Mouse (Mus musculus) C2C12 (cell line): ENCODE data around the gene Arl6ip5. TPM values are rescaled to one million over a fixed set of nuclear protein-coding genes. Genes with fewer than 3 reads are reported as not detected.
A peak's percentile ranks its signal among the peaks of the same experiment; 100 is the strongest.

Experiments
- H3K27me3 ChIP-seq: one replicate; pipeline ENCODE4 v1.6.1; 2011; ENCODE audit not compliant: control insufficient read depth, insufficient read depth, insufficient read length
- H3K36me3 ChIP-seq: one replicate; pipeline ENCODE4 v1.6.1; 2011; ENCODE audit not compliant: control insufficient read depth, insufficient read depth
- H3K4me3 ChIP-seq: one replicate; pipeline ENCODE4 v1.5.1; 2011; ENCODE audit warnings: mild to moderate bottlenecking, control low read depth; ENCODE audit not compliant: poor library complexity, insufficient read depth, severe bottlenecking
- H3K79me2 ChIP-seq: one replicate; pipeline ENCODE4 v1.6.1; 2011; ENCODE audit not compliant: control insufficient read depth, insufficient read depth
- H3K79me3 ChIP-seq: one replicate; pipeline ENCODE4 v1.6.1; 2011; ENCODE audit warnings: low read depth, control low read depth
- H3ac ChIP-seq: one replicate; pipeline ENCODE3; 2011; ENCODE audit warnings: low read depth; ENCODE audit not compliant: control insufficient read depth, insufficient read length
- CEBPB ChIP-seq: IDR thresholded peaks from one replicate; pipeline ENCODE4 v1.6.1; 2011; ENCODE audit warnings: low read depth, mild to moderate bottlenecking, control low read depth, moderate library complexity
- CTCF ChIP-seq: IDR thresholded peaks from one replicate; pipeline ENCODE4 v1.5.1; 2011; ENCODE audit not compliant: control insufficient read depth, insufficient read depth, insufficient read length
- FOSL1 ChIP-seq: IDR thresholded peaks from one replicate; pipeline ENCODE4 v1.8.0; 2011; ENCODE audit warnings: mild to moderate bottlenecking, low read length; ENCODE audit not compliant: poor library complexity, insufficient read depth, severe bottlenecking
- MAX ChIP-seq: IDR thresholded peaks from one replicate; pipeline ENCODE4 v1.6.1; 2011; ENCODE audit warnings: mild to moderate bottlenecking, control low read depth
- MYOD1 ChIP-seq: IDR thresholded peaks from one replicate; pipeline ENCODE4 v1.6.1; 2011; ENCODE audit warnings: low read depth; ENCODE audit not compliant: control insufficient read depth, insufficient read length
- MYOG ChIP-seq: IDR thresholded peaks from one replicate; pipeline ENCODE4 v1.6.1; 2011; ENCODE audit not compliant: control insufficient read depth, insufficient read length; ENCODE audit errors: extremely low read depth
- USF1 ChIP-seq: IDR thresholded peaks from one replicate; pipeline ENCODE4 v1.6.1; 2011; ENCODE audit warnings: low read depth, mild to moderate bottlenecking, control low read depth, moderate library complexity
- polyA plus RNA-seq: library from polyadenylated mRNA; unstranded; fragments of >200 nt; fragmentation: generic; extraction: Trizol; gene quantifications from one replicate; pipeline ENCODE4 v1.2.1, GENCODE M21; 2012; ENCODE audit warnings: missing spikeins

Arl6ip5 gene
- polyA plus RNA-seq, 1 experiment: 298 TPM

DNA sequence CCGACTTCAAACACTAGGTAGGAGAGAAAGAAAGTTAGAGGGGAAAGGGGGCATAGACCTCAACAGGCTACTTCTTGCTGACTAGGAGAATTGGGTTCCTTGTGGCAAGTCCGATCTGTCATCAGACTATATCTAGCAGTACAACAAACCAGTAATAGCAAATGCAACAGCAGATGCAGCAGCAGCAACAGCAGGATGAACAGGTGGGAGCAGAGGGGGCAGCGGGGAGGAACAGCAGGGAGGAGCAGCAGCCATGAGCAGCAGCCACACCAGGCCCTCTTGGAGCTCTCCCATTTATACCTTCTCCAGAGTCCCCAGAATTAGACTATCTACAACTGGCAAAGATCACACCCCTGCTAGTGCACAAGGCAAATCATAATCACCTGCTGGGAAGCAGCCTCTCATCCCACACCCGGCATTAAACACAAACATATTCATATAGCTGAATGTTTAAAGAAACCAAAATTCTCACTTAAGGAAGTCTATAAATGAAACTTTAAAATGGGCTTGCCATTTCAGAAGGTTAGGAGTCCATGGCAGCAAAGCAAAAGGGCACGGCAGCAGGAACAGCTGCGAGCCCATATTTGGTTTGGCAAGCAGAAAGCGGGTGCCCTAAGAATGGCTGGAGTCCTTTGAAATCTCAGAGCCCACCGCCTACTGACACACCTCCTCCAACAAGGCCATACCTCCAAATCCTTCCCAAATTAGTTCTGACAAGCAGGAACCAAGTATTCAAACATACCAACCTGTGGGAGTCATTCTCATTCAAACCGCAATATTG lies 16.8 kb downstream of the Arl6ip5 start:
- Histone ChIP-seq H3ac (no peak overlapping the region), H3K4me3 (no peak overlapping the region), H3K79me3 (peaks cover 60% of the 10 kb centered on the region), H3K79me2 (peaks cover 77% of the 10 kb centered on the region), H3K36me3 (peaks cover 72% of the 10 kb centered on the region), H3K27me3 (no peaks in the 10 kb centered on the region)
- TF ChIP-seq MYOG (no peak), MAX (no peak), FOSL1 (no peak), USF1 (no peak)

- Histone ChIP-seq H3ac (no peak overlapping the region), H3K36me3 (peaks cover 49% of the 10 kb centered on the region), H3K4me3 (no peak overlapping the region), H3K27me3 (no peaks in the 10 kb centered on the region), H3K79me3 (peaks cover 5% of the 10 kb centered on the region), H3K79me2 (peaks cover under 1% of the 10 kb centered on the region)
- TF ChIP-seq CEBPB (no peak), MYOD1 (no peak), MAX (no peak), USF1 (no peak), FOSL1 (no peak), MYOG (no peak), CTCF (no peak)
Observed at GRCm38 (mm10) chr6:97234911-97235668, 24.6 kb downstream of the Arl6ip5 start.

DNA sequence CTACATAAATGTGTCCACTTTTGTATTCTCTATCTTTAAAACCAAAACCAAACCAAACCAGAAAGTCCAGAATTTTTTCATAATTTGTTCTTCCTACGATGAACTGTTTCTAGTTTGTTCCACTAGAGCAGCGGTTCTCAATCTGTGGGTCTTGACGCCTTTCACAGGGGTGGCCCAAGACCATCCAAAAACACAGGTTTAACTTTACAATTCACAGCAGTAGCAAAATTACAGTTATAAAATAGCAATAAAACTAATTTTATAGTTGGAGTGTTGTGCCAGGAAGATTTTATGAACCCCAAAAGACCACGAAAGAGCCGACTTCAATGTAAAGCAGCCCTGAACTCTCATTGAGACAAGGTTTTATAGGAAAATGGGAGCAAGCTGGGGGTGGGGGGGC lies 25.6 kb downstream of the Arl6ip5 start:
- TF ChIP-seq MAX (no peak), CEBPB (no peak), MYOD1 (no peak), MYOG (no peak), CTCF (no peak)
- H3ac ChIP-seq: no peak overlapping the region
- no peaks in the 10 kb centered on the region for H3K79me3 ChIP-seq
- H3K4me3 ChIP-seq: no peak overlapping the region
- H3K27me3 ChIP-seq: no peaks in the 10 kb centered on the region
- peaks cover 39% of the 10 kb centered on the region for H3K36me3 ChIP-seq
- no peaks in the 10 kb centered on the region for H3K79me2 ChIP-seq

- Histone ChIP-seq H3K36me3 (peaks cover 13% of the 10 kb centered on the region), H3ac (no peak overlapping the region), H3K79me2 (no peaks in the 10 kb centered on the region), H3K4me3 (no peak overlapping the region), H3K27me3 (no peaks in the 10 kb centered on the region), H3K79me3 (no peaks in the 10 kb centered on the region)
- TF ChIP-seq CTCF (no peak), CEBPB (no peak), MAX (no peak), MYOD1 (no peak), MYOG (no peak), USF1 (no peak), FOSL1 (no peak)
Observed at GRCm38 (mm10) chr6:97239360-97239759, 28.9 kb downstream of the Arl6ip5 start.

DNA sequence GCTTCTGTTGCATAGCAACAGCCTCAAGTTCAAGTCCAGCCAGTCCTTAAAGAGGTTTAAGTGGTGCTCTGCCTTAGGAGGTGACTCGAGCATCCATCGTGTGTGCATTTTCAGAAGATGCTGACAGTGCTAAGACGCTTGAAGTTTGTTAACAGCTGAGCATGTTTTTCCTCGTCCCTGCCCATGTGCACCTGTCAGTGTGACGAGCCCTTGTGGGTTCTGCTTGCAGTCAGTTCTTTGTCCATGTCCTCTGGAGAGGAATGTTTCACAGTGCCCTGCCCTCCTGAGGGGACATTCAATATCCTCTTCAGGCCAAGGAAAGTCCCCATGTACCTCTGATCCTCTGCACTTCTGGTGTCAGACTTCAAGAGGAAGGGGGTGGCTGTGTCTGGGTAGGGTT lies 29.6 kb downstream of the Arl6ip5 start:
- no peaks in the 10 kb centered on the region for H3K27me3 ChIP-seq
- no peak for TF ChIP-seq CTCF
- peak; percentile 93 for TF ChIP-seq MYOD1
- H3K79me2 ChIP-seq: no peaks in the 10 kb centered on the region
- no peaks in the 10 kb centered on the region for H3K79me3 ChIP-seq
- H3K36me3 ChIP-seq: peaks cover 6% of the 10 kb centered on the region
- no peak overlapping the region for H3ac ChIP-seq
- no peak overlapping the region for H3K4me3 ChIP-seq

DNA sequence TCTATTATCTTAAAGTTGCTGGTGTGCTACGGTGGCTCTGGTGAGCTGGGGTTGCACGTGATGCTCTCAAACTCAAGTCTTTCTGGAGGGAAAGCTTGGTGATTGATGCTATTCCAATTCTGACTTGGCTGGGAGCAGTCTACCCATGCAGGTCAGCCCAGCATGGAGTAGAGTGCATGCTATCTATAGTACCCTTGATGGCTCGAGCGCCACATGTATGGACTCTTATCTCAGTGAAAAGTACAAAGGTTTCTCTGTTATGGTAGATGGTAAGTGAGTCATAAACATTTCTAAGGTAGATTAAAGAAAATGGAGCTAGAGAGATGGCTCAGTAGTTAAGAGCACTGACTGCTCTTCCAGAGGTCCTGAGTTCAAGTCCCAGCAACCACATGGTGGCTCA lies 32.0 kb downstream of the Arl6ip5 start:
- no peak overlapping the region for H3ac ChIP-seq
- TF ChIP-seq FOSL1 (no peak), MYOD1 (no peak), MYOG (no peak), MAX (no peak), CTCF (no peak), USF1 (no peak), CEBPB (no peak)
- H3K79me3 ChIP-seq: no peaks in the 10 kb centered on the region
- H3K4me3 ChIP-seq: no peak overlapping the region
- no peaks in the 10 kb centered on the region for H3K36me3 ChIP-seq
- H3K27me3 ChIP-seq: no peaks in the 10 kb centered on the region
- no peaks in the 10 kb centered on the region for H3K79me2 ChIP-seq
